Mouse (Mus musculus) CH12.LX (cell line): Measurements from ENCODE around the gene Gm10645. TPM values are rescaled to one million over a fixed set of nuclear protein-coding genes. Genes with fewer than 3 reads are reported as not detected.

Experiments
- DNase-seq: peaks from one replicate; pipeline ENCODE4 v3.0.0-alpha.2; 2013; ENCODE audit errors: extremely low read depth
- H3K27ac ChIP-seq: 2 replicates; pipeline ENCODE4 v1.5.1; 2012; ENCODE audit warnings: low read depth, mild to moderate bottlenecking, control low read depth, moderate library complexity; ENCODE audit not compliant: insufficient read depth
- H3K27me3 ChIP-seq: replicated peaks from 2 replicates; pipeline ENCODE3; 2012; ENCODE audit warnings: inconsistent platforms
- H3K36me3 ChIP-seq, 2 experiments: replicated peaks in 1 of 2; 2 replicates each; pipeline versions ENCODE3 to v1.6.1; 2012; ENCODE audit warnings: inconsistent platforms in 1 of 2, low read length in 1 of 2, mild to moderate bottlenecking in 1 of 2, mixed read lengths in 1 of 2, moderate library complexity in 1 of 2; ENCODE audit not compliant: control insufficient read depth in 1 of 2, insufficient read depth in 1 of 2
- H3K4me1 ChIP-seq, 2 experiments: 2 replicates each; pipeline ENCODE4 v1.6.1; 2012; ENCODE audit warnings: inconsistent platforms in 1 of 2, moderate library complexity in 1 of 2; ENCODE audit not compliant: insufficient read depth in 2 of 2, control insufficient read depth in 1 of 2
- H3K4me2 ChIP-seq: 2 replicates; pipeline ENCODE4 v1.6.1; 2012; ENCODE audit warnings: low read depth, mild to moderate bottlenecking, control low read depth; ENCODE audit not compliant: poor library complexity, insufficient read depth, severe bottlenecking
- H3K4me3 ChIP-seq, 3 experiments: fragments of 150-350 bp in 1 of 3; sonication (generic) in 1 of 3; replicated peaks in 1 of 3; 2 replicates each; pipeline versions ENCODE3 to v1.5.1; 2011 to 2012; ENCODE audit warnings: low read depth in 2 of 3, low read length in 2 of 3, mild to moderate bottlenecking in 2 of 3, moderate library complexity in 2 of 3, control low read depth in 1 of 3, improper control_type of control experiment in 1 of 3, inconsistent platforms in 1 of 3, mixed read lengths in 1 of 3; ENCODE audit not compliant: poor library complexity in 1 of 3
- H3K79me2 ChIP-seq: replicated peaks from 2 replicates; pipeline ENCODE4 v1.6.1; 2012; ENCODE audit warnings: mild to moderate bottlenecking, moderate library complexity; ENCODE audit not compliant: control insufficient read depth, poor library complexity, insufficient read depth, severe bottlenecking; ENCODE audit errors: extremely low read depth
- H3K9ac ChIP-seq: 2 replicates; pipeline ENCODE4 v1.6.1; 2012; ENCODE audit warnings: low read depth, mild to moderate bottlenecking, control low read depth, moderate library complexity; ENCODE audit not compliant: insufficient read depth
- H3K9me3 ChIP-seq: replicated peaks from 2 replicates; pipeline ENCODE3; 2012; ENCODE audit warnings: low read length, inconsistent platforms, mixed read lengths
- E2F4 ChIP-seq: IDR thresholded peaks from 2 replicates; pipeline ENCODE4 v1.6.1; 2011; ENCODE audit warnings: low read depth, low read length, improper control_type of control experiment; ENCODE audit not compliant: insufficient replicate concordance
- MXI1 ChIP-seq: IDR thresholded peaks from 2 replicates; pipeline ENCODE4 v1.6.1; 2011; ENCODE audit warnings: mild to moderate bottlenecking, low read depth, low read length, improper control_type of control experiment
- NRF1 ChIP-seq: IDR thresholded peaks from 2 replicates; pipeline ENCODE4 v1.6.1; 2014; ENCODE audit warnings: low read depth, mild to moderate bottlenecking, inconsistent platforms, low read length, improper control_type of control experiment, moderate library complexity
- POLR2A ChIP-seq: IDR thresholded peaks from 2 replicates; pipeline ENCODE4 v1.6.1; 2011; ENCODE audit warnings: low read depth, mild to moderate bottlenecking, improper control_type of control experiment, low read length
- RCOR1 ChIP-seq: conservative IDR thresholded peaks from 2 replicates; pipeline ENCODE4 v1.6.1; 2012; ENCODE audit warnings: low read depth, mild to moderate bottlenecking, inconsistent platforms, low read length, improper control_type of control experiment
- TBP ChIP-seq: conservative IDR thresholded peaks from 2 replicates; pipeline ENCODE4 v1.6.1; 2011; ENCODE audit warnings: low read depth, low read length, improper control_type of control experiment
- UBTF ChIP-seq: IDR thresholded peaks from 2 replicates; pipeline ENCODE4 v1.6.1; 2012; ENCODE audit warnings: low read depth, mild to moderate bottlenecking, inconsistent platforms, low read length, improper control_type of control experiment, moderate library complexity
- USF2 ChIP-seq: conservative IDR thresholded peaks from 2 replicates; pipeline ENCODE4 v1.6.1; 2011; ENCODE audit warnings: low read depth, low read length, improper control_type of control experiment
- ZMIZ1 ChIP-seq: IDR thresholded peaks from 2 replicates; pipeline ENCODE4 v1.6.1; 2012; ENCODE audit warnings: low read depth, mild to moderate bottlenecking, inconsistent platforms, low read length, improper control_type of control experiment
- dilution Hi-C: fragments of 300-500 bp; cut with MboI; formaldehyde crosslinking; loops from 2 replicates; pipeline ENCODE4 v1.14.3; 2020; ENCODE audit warnings: low sequenced_read_pairs; ENCODE audit not compliant: extremely low pct_unique_long_range_greater_than_20kb, extremely low pct_ligation_motif_present
- in situ Hi-C: fragments of 300-500 bp; cut with MboI; formaldehyde crosslinking; loops from 3 replicates; pipeline ENCODE4 v1.14.3; 2019; ENCODE audit warnings: low sequenced_read_pairs, low pct_ligation_motif_present, low pct_unique_long_range_greater_than_20kb, mixed read lengths
- polyA plus RNA-seq: library from polyadenylated mRNA; unstranded; fragments of >175 nt; gene quantifications from 2 replicates; pipeline ENCODE4 v1.2.1, GENCODE M21; 2012; ENCODE audit warnings: low read depth; ENCODE audit not compliant: insufficient read length
- total RNA-seq, 2 experiments: library from RNA; depleted of rRNA; stranded (reverse); fragments of 300-350 nt in 1 of 2; fragments of >200 nt in 1 of 2; gene quantifications; 2 replicates each; pipeline ENCODE4 v1.2.3; 2012 to 2014

Gm10645 gene
- total RNA-seq (2012; rRNA removed) = 0.81 and 0.88 TPM in 2 replicates
- total RNA-seq (2014; rRNA removed) = not detected in 2 replicates
- polyA plus RNA-seq = not detected in 2 replicates

DNA sequence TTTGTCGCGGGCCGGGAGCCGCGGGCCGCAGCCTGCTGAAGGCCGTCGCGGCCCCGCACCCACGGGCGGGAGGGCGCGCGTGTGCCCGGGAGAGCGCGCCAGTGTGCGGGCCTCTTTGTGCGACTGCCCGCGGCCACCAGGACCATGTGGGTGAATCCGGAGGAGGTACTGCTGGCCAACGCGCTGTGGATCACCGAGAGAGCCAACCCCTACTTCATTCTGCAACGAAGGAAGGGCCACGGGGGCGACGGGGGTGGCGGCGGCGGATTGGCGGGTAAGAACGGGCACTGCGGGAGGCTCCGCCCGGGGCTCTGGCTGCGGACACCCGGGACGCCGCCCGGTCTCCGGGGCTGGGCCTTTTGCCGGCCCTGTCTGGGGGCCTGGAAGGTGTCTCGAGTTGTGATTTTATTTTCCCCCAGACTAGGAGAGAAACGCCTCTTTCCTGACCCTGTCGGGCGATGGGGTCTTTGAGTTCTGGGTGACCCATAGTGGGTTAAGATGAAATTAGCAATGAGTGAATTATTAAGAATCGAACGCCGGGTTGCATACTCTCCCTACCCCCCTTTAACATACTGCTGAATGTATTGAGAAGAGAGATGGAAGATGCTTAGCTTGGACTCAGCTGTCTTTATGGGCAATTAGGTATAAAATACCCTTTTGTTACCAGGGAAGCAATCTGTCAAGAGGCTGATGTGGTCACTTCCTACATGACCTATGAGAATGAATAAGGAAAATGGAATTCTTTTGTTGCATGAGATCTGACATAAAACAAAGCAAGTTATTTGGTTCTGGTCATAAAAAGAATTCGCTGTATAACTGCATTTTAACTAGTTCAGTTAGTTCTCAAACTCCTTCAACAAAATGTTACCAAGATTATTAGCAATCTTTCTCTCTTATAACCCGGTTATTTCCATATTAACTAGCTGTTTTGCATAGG lies at the start of gene Gm10645:
Gene Gm10645, minus strand, starts transcription at position 240 of the 937 bp plus-strand sequence.
- no peaks in the 10 kb centered on the region for H3K36me3 ChIP-seq
- in situ Hi-C loops = no loop called here
- H3K79me2 ChIP-seq = peaks cover 9% of the 10 kb centered on the region
- peaks cover 2% of the 10 kb centered on the region for H3K27me3 ChIP-seq
- dilution Hi-C loops = no loop called here
- peak within 1 kb of the TSS; percentile 99 for H3K4me2 ChIP-seq
- peak within 1 kb of the TSS; percentile 12 for H3K27ac ChIP-seq
- peak within 1 kb of the TSS; percentile 90 for H3K9ac ChIP-seq
- DNase-seq = no peak
- H3K4me3 ChIP-seq = peak within 1 kb of the TSS; percentile 53 to 91 (median 68)
- peaks cover 5 to 27% of the 10 kb centered on the region in 2 experiments; a peak in 3 of 4 replicates for H3K4me1 ChIP-seq
- TF ChIP-seq TBP (0 out of 2 replicates have a peak, but pooled peaks have one; percentile 37), RCOR1 (no peak), POLR2A (peak; percentile 17; the same call in 1 of the 2 replicates), UBTF (peak; percentile 92; the same call in 1 of the 2 replicates), NRF1 (no peak), E2F4 (0 out of 2 replicates have a peak, but pooled peaks have one; percentile 36), MXI1 (no peak; the same call in 1 of the 2 replicates), ZMIZ1 (no peak)
- peaks cover 7% of the 10 kb centered on the region for H3K9me3 ChIP-seq

DNA sequence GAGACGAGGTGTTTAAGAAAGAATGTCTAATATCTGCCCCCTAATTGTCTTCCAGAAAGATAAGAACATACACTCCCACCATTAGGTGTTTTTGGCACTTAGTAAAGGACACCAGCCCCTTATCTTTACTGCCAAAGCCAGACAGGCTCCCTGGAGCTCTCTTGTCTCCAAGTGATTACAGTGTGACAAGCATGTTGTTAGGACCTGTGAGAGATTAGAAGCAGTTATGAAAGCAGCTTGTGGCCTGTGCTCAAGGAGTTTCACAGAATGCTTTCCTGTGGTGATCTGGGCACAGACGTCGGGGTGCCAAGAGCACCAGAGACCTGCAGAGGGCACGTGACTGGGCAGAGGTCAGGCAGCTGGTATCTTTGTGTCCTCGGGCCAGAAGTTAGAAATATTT lies 49.1 kb upstream of the Gm10645 start:
- in situ Hi-C loops (no loop called here), dilution Hi-C loops (no loop called here)
- H3K9me3 ChIP-seq = no peaks in the 10 kb centered on the region
- no peaks in the 10 kb centered on the region for H3K27me3 ChIP-seq
- DNase-seq = no peak
- no peaks in the 10 kb centered on the region for H3K79me2 ChIP-seq
- no peak overlapping the region for H3K9ac ChIP-seq
- H3K36me3 ChIP-seq = peaks cover 0 to 4% of the 10 kb centered on the region in 2 experiments
- no peak overlapping the region for H3K27ac ChIP-seq
- TF ChIP-seq E2F4 = no peak
- H3K4me1 ChIP-seq = no peaks in the 10 kb centered on the region
- H3K4me3 ChIP-seq = no peak overlapping the region
- H3K4me2 ChIP-seq = no peak overlapping the region

DNA sequence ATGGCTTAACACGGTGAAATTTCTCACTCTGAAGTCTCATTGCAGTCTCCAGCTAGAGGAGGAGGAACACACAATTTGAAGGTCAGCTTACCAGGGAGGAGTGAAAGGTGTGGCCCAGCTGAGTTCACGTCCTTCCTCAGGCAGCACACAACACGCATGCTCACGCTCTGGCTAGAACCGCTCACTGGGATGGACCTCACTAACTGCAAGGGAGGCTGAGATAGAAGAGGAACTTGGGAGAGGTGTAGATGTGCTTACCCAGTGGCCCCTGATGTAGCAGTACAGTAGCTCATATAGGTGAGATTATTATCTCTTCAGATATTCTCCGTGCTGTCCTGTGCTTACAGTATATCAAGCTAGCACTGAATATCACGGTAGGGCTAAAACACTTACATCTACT lies 44.7 kb upstream of the Gm10645 start:
- no peak for TF ChIP-seq USF2
- dilution Hi-C loops (no loop called here), in situ Hi-C loops (no loop called here)
- Histone ChIP-seq H3K9ac (no peak overlapping the region), H3K79me2 (no peaks in the 10 kb centered on the region), H3K9me3 (no peaks in the 10 kb centered on the region), H3K36me3 (peaks cover 0 to 4% of the 10 kb centered on the region in 2 experiments), H3K27me3 (no peaks in the 10 kb centered on the region), H3K4me1 (peaks cover 0 to 2% of the 10 kb centered on the region in 2 experiments; a peak in 1 of 4 replicates), H3K4me3 (no peak overlapping the region), H3K4me2 (no peak overlapping the region), H3K27ac (no peak overlapping the region)
- DNase-seq = no peak
